Mouse (Mus musculus) liver, postnatal 0 days (tissue): ENCODE measurements at regions not wholly inside any gene's neighbourhood (a gene's known extent, or its start where the extent isn't known, plus 50 kb on each side); places are given as distances from the start of the nearest gene placed in this dataset.

Source experiments
- CTCF ChIP-seq: sonication (generic); IDR thresholded peaks from 2 replicates; pipeline ENCODE4 v1.5.1; 2016; ENCODE audit warnings: antibody characterized with exemption, low read depth
- EP300 ChIP-seq: IDR thresholded peaks from 2 replicates; pipeline ENCODE4 v1.6.1; 2016; ENCODE audit warnings: antibody characterized with exemption, low read depth, mild to moderate bottlenecking

DNA sequence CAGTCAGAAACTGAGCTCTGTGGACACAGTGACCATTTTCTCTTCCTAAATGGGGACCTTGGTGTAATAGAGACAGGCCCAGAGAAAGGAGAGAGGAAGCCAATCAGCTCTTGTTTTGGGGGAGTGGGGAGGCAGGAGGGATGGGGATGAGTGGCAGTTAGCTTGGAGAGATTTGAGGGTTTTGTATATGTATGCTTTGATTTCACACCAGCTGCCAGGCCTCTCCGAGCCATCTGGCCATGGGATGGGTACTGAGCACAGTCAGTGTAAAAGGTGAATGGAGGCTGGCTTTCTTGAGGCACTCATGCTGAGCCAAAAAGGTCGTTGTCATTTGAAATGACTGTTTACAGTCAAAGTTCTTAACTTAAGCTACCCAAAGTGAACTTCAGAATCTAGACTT, 295.2 kb upstream of the Gadl1 start:
- TF ChIP-seq CTCF: no peak
- TF ChIP-seq EP300: no peak
